Comparison of ENCODE assay signal across 8 mouse cellular contexts in the genomic region with DNA sequence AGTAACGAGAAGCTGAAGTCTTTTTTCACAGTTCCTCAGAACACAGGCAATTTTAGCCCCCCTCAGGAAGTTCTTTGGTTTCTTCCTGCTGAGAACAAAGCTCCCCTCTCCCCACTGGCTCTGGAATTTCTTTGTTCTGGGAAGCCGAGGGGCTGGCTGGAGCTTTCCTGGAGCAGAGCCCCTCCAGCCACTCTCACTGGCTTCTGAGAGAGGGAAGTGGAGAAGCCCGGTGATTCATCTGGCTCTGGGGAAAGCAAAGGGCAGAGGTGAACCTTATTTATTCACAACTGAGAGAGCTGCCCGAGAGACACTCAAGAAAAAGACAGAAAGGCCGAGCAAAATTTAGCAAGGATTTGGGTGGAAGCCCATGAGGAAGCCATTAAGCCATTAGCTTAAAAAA.
DNase-seq lines count a peak whose midpoint lies in the region; ATAC-seq and TF ChIP-seq lines count a peak whose summit lies in the region.

No protein-coding gene starts in this region.

- TF ChIP-seq POLR2A in limb, embryonic 14.5 days (IDR thresholded peaks at IDR 0.05; ENCODE audit: borderline replicate concordance, extremely low read depth, insufficient read depth, insufficient read length): 0 out of 2 replicates have a peak, but pooled peaks have one; percentile 25

- H3K27me3 ChIP-seq in forebrain, embryonic 10.5 days (ENCODE audit: poor library complexity, severe bottlenecking): peaks cover 62% of the 10 kb centered on the region
- no peaks in the 10 kb centered on the region for H3K27me3 ChIP-seq in hindbrain, embryonic 11.5 days (ENCODE audit: control insufficient read depth, insufficient read depth, low read length)
- no peaks in the 10 kb centered on the region for H3K27me3 ChIP-seq in limb, embryonic 14.5 days (ENCODE audit: control insufficient read depth, insufficient read depth, low read length)
- peaks cover 6% of the 10 kb centered on the region for H3K27me3 ChIP-seq in neural tube, embryonic 13.5 days

- peak overlapping the region; percentile 20 for H3K4me2 ChIP-seq in hindbrain, embryonic 11.5 days (replicated peaks; ENCODE audit: low read depth, low read length)
- H3K4me2 ChIP-seq in limb, embryonic 14.5 days (replicated peaks; ENCODE audit: low read depth, low read length, severe bottlenecking): peak overlapping the region; percentile 38
- peak overlapping the region; percentile 59 for H3K4me2 ChIP-seq in neural tube, embryonic 13.5 days

- WGBS in forebrain, embryonic 10.5 days: 5% methylated on average over 5 of the region's 5 CpGs
- 5% methylated on average over 5 of the region's 5 CpGs for WGBS in hindbrain, embryonic 11.5 days
- 6% methylated on average over 5 of the region's 5 CpGs for WGBS in limb, embryonic 14.5 days
- WGBS in neural tube, embryonic 13.5 days: 6% methylated on average over 5 of the region's 5 CpGs

- no peaks in the 10 kb centered on the region for H3K9me3 ChIP-seq in forebrain, embryonic 10.5 days
- no peaks in the 10 kb centered on the region for H3K9me3 ChIP-seq in hindbrain, embryonic 11.5 days (ENCODE audit: control insufficient read depth, low read length)
- no peaks in the 10 kb centered on the region for H3K9me3 ChIP-seq in limb, embryonic 14.5 days (ENCODE audit: control insufficient read depth, low read length)
- H3K9me3 ChIP-seq in neural tube, embryonic 13.5 days: no peaks in the 10 kb centered on the region

- no peaks in the 10 kb centered on the region for H3K36me3 ChIP-seq in forebrain, embryonic 10.5 days (replicated peaks)
- H3K36me3 ChIP-seq in hindbrain, embryonic 11.5 days (ENCODE audit: control insufficient read depth, insufficient read depth, low read length): no peaks in the 10 kb centered on the region
- no peaks in the 10 kb centered on the region for H3K36me3 ChIP-seq in limb, embryonic 14.5 days (ENCODE audit: control insufficient read depth, insufficient read depth, low read length)
- H3K36me3 ChIP-seq in neural tube, embryonic 13.5 days: no peaks in the 10 kb centered on the region

- H3K4me1 ChIP-seq in forebrain, embryonic 10.5 days: peaks cover 33% of the 10 kb centered on the region
- 0 out of 2 replicates have a peak, but pooled peaks cover 4% of the 10 kb centered on the region for H3K4me1 ChIP-seq in hindbrain, embryonic 11.5 days (replicated peaks; ENCODE audit: control insufficient read depth, insufficient read depth, low read length)
- H3K4me1 ChIP-seq in limb, embryonic 14.5 days (ENCODE audit: control insufficient read depth, insufficient read depth, low read length): peaks cover 6% of the 10 kb centered on the region
- peaks cover 33% of the 10 kb centered on the region for H3K4me1 ChIP-seq in neural tube, embryonic 13.5 days (replicated peaks)

- H3K27ac ChIP-seq in forebrain, embryonic 10.5 days: peak overlapping the region; percentile 92
- H3K27ac ChIP-seq in hindbrain, embryonic 11.5 days (ENCODE audit: low read depth, low read length): peak overlapping the region; percentile 92
- H3K27ac ChIP-seq in limb, embryonic 14.5 days (replicated peaks; ENCODE audit: low read depth, low read length): peak overlapping the region; percentile 89
- H3K27ac ChIP-seq in neural tube, embryonic 13.5 days (replicated peaks): peak overlapping the region; percentile 97

- peak overlapping the region; percentile 51 for H3K9ac ChIP-seq in hindbrain, embryonic 11.5 days (ENCODE audit: low read depth, low read length)
- peak overlapping the region; percentile 46 for H3K9ac ChIP-seq in limb, embryonic 14.5 days (ENCODE audit: low read depth, low read length, severe bottlenecking)
- H3K9ac ChIP-seq in neural tube, embryonic 13.5 days: peak overlapping the region; percentile 63

- H3K4me3 ChIP-seq in forebrain, embryonic 10.5 days: peak overlapping the region; percentile 31
- no peak overlapping the region for H3K4me3 ChIP-seq in hindbrain, embryonic 11.5 days (ENCODE audit: low read depth, low read length)
- no peak overlapping the region for H3K4me3 ChIP-seq in limb, embryonic 14.5 days (replicated peaks; ENCODE audit: low read length)
- H3K4me3 ChIP-seq in neural tube, embryonic 13.5 days: peak overlapping the region; percentile 9

- ATAC-seq in hindbrain, embryonic 11.5 days (ENCODE audit: low FRiP score): peak; percentile 42; the same call in 1 of the 2 replicates
- ATAC-seq in limb, embryonic 14.5 days (ENCODE audit: low FRiP score, low read depth): peak; percentile 66
- ATAC-seq in neural tube, embryonic 13.5 days (ENCODE audit: low read depth): no peak

- DNase-seq in urinary bladder, postnatal 14 days (ENCODE audit: low spot score): peak; percentile 14
- DNase-seq in urinary bladder, adult 2 months (ENCODE audit: low spot score): no peak
- DNase-seq in forebrain, embryonic 10.5 days (ENCODE audit: extremely low spot score, low spot score): peak; percentile 69
- peak; percentile 71 for DNase-seq in hindbrain, embryonic 11.5 days (ENCODE audit: low spot score)
- peak; percentile 72 for DNase-seq in limb, embryonic 14.5 days (ENCODE audit: low spot score)
- DNase-seq in frontal cortex, postnatal 36 days (ENCODE audit: low spot score in 2 of 2): no peak
- DNase-seq in natural killer cell, adult 2 months (ENCODE audit: low spot score in 2 of 2): no peak

Comparison
In these comparisons a context has a peak if more than half of its experiments do, and no peak if none do; other contexts are left out.
1. DNase-seq: peak in urinary bladder, postnatal 14 days (single experiment), forebrain, embryonic 10.5 days (single experiment), hindbrain, embryonic 11.5 days (single experiment) and limb, embryonic 14.5 days (single experiment); none in urinary bladder, adult 2 months (single experiment), frontal cortex, postnatal 36 days (0 of 2) and natural killer cell, adult 2 months (0 of 2).
2. H3K4me3 ChIP-seq: peak in forebrain, embryonic 10.5 days (single experiment) and neural tube, embryonic 13.5 days (single experiment); none in hindbrain, embryonic 11.5 days (single experiment) and limb, embryonic 14.5 days (single experiment).
3. Peak in every context shown above with its lines, with median percentiles within 50 percentile points of each other: H3K27ac ChIP-seq, H3K4me2 ChIP-seq and H3K9ac ChIP-seq.